Comparison of ENCODE assay signal across 22 mouse cellular contexts in genomic region chr2:115177076-115177475, GRCm38 (mm10).
DNase-seq lines count a peak whose midpoint lies in the region; ATAC-seq and TF ChIP-seq lines count a peak whose summit lies in the region.
"Had no signal": no experiment of that assay in that cellular context is flagged by ENCODE, and none has a peak within 500 bp of the region (broad histone marks: within the 10 kb centered on the region; RNA-seq: fewer than 3 reads in every experiment).

No protein-coding gene starts in this region.

- H3K27ac ChIP-seq in limb, embryonic 14.5 days (replicated peaks; ENCODE audit: low read depth, low read length) = no peak overlapping the region
- H3K27ac ChIP-seq in limb, embryonic 10.5 days = no peak overlapping the region
- H3K27ac ChIP-seq in midbrain, embryonic 11.5 days (ENCODE audit: low read depth, low read length) = no peak overlapping the region
- H3K27ac ChIP-seq: forebrain, embryonic 12.5 days had no signal

- no peaks in the 10 kb centered on the region for H3K36me3 ChIP-seq in limb, embryonic 14.5 days (ENCODE audit: control insufficient read depth, insufficient read depth, low read length)
- H3K36me3 ChIP-seq in limb, embryonic 10.5 days = no peaks in the 10 kb centered on the region
- H3K36me3 ChIP-seq in midbrain, embryonic 11.5 days (ENCODE audit: control insufficient read depth, insufficient read depth, low read length) = no peaks in the 10 kb centered on the region
- H3K36me3 ChIP-seq: embryonic facial prominence, embryonic 13.5 days; forebrain, embryonic 12.5 days; G1E had no signal

- 75% methylated on average over 1 of the region's 1 CpGs for WGBS in limb, embryonic 14.5 days
- WGBS in limb, embryonic 10.5 days = 87% methylated on average over 1 of the region's 1 CpGs
- WGBS in midbrain, embryonic 11.5 days = 90% methylated on average over 1 of the region's 1 CpGs

- DNase-seq in limb, embryonic 14.5 days (ENCODE audit: low spot score) = peak; percentile 34
- DNase-seq in limb, embryonic 10.5 days (ENCODE audit: low spot score) = no peak
- peak; percentile 73 for DNase-seq in NIH3T3 (ENCODE audit: low read depth)
- DNase-seq in midbrain, embryonic 11.5 days (ENCODE audit: low spot score, missing footprints) = no peak
- no peak for DNase-seq in urinary bladder, postnatal 4 days (ENCODE audit: low spot score in 2 of 2)
- DNase-seq: adrenal gland, adult 2 months; adrenal gland, postnatal 10 days; adrenal gland, postnatal 25 days; B cell, adult 2 months; cerebellum, adult 11 months; cerebellum, adult 18-20 months; cerebellum, adult 8-10 months; cerebellum, adult 9-11 months; cerebellum, postnatal 36 days; embryo, embryonic 11 days had no signal

- H3K4me2 ChIP-seq in limb, embryonic 14.5 days (replicated peaks; ENCODE audit: low read depth, low read length, severe bottlenecking) = no peak overlapping the region
- H3K4me2 ChIP-seq in midbrain, embryonic 11.5 days = no peak overlapping the region
- H3K4me2 ChIP-seq: embryonic facial prominence, embryonic 13.5 days; forebrain, embryonic 12.5 days had no signal

- no peaks in the 10 kb centered on the region for H3K4me1 ChIP-seq in limb, embryonic 14.5 days (ENCODE audit: control insufficient read depth, insufficient read depth, low read length)
- H3K4me1 ChIP-seq in limb, embryonic 10.5 days = no peaks in the 10 kb centered on the region
- no peaks in the 10 kb centered on the region for H3K4me1 ChIP-seq in midbrain, embryonic 11.5 days (ENCODE audit: control insufficient read depth, insufficient read depth, low read length)
- H3K4me1 ChIP-seq: forebrain, embryonic 12.5 days had no signal

- no peak overlapping the region for H3K4me3 ChIP-seq in limb, embryonic 14.5 days (replicated peaks; ENCODE audit: low read length)
- H3K4me3 ChIP-seq in limb, embryonic 10.5 days = no peak overlapping the region
- H3K4me3 ChIP-seq in midbrain, embryonic 11.5 days (ENCODE audit: low read depth, low read length) = no peak overlapping the region
- H3K4me3 ChIP-seq: embryonic facial prominence, embryonic 13.5 days; forebrain, embryonic 12.5 days had no signal

- H3K9me3 ChIP-seq in limb, embryonic 14.5 days (ENCODE audit: control insufficient read depth, low read length) = no peaks in the 10 kb centered on the region
- no peaks in the 10 kb centered on the region for H3K9me3 ChIP-seq in limb, embryonic 10.5 days (replicated peaks)
- H3K9me3 ChIP-seq in midbrain, embryonic 11.5 days (ENCODE audit: control insufficient read depth, low read length) = no peaks in the 10 kb centered on the region
- H3K9me3 ChIP-seq: embryonic facial prominence, embryonic 13.5 days; forebrain, embryonic 12.5 days; G1E had no signal

- no peak for ATAC-seq in limb, embryonic 14.5 days (ENCODE audit: low FRiP score, low read depth)
- ATAC-seq in midbrain, embryonic 11.5 days (ENCODE audit: low FRiP score) = no peak
- ATAC-seq: CD4-positive, CD25-positive, alpha-beta regulatory T cell, adult 4 months; forebrain, embryonic 14.5 days; forebrain, embryonic 16.5 days had no signal

- no peak overlapping the region for H3K9ac ChIP-seq in limb, embryonic 14.5 days (ENCODE audit: low read depth, low read length, severe bottlenecking)
- no peak overlapping the region for H3K9ac ChIP-seq in midbrain, embryonic 11.5 days (ENCODE audit: low read length)
- H3K9ac ChIP-seq: embryonic facial prominence, embryonic 13.5 days; forebrain, embryonic 12.5 days had no signal

- H3K27me3 ChIP-seq in limb, embryonic 14.5 days (ENCODE audit: control insufficient read depth, insufficient read depth, low read length) = no peaks in the 10 kb centered on the region
- H3K27me3 ChIP-seq in limb, embryonic 10.5 days (ENCODE audit: low read depth, poor library complexity, severe bottlenecking) = no peaks in the 10 kb centered on the region
- H3K27me3 ChIP-seq in midbrain, embryonic 11.5 days (ENCODE audit: control insufficient read depth, insufficient read depth, low read length) = no peaks in the 10 kb centered on the region
- H3K27me3 ChIP-seq: CH12.LX; embryonic facial prominence, embryonic 13.5 days; forebrain, embryonic 12.5 days had no signal

- no peak for TF ChIP-seq POLR2A in limb, embryonic 14.5 days (IDR thresholded peaks at IDR 0.05; ENCODE audit: borderline replicate concordance, extremely low read depth, insufficient read depth, insufficient read length)

Comparison
In these comparisons a context has a peak if more than half of its experiments do, and no peak if none do; other contexts are left out.
1. DNase-seq: peak in limb, embryonic 14.5 days (single experiment) and NIH3T3 (single experiment); none in limb, embryonic 10.5 days (single experiment), midbrain, embryonic 11.5 days (single experiment) and urinary bladder, postnatal 4 days (0 of 2).